24 mouse cellular contexts compared by ENCODE assay signal in genomic region chr1:91858901-91859300, GRCm38 (mm10). TPM values are rescaled to one million over a fixed set of nuclear protein-coding genes. Genes with fewer than 3 reads are reported as not detected.
"Had no signal": no experiment of that assay in that cellular context is flagged by ENCODE, and none has a peak within 500 bp of the region (broad histone marks: within the 10 kb centered on the region; RNA-seq: fewer than 3 reads in every experiment).

No protein-coding gene starts in this region.

- H3K4me3 ChIP-seq: heart, embryonic 12.5 days; heart, embryonic 15.5 days; hindbrain, embryonic 13.5 days; hindbrain, embryonic 15.5 days; kidney, embryonic 15.5 days; limb, embryonic 13.5 days; limb, embryonic 15.5 days; liver, embryonic 12.5 days had no signal

- DNase-seq: forebrain, postnatal 0 days; gastrocnemius, postnatal 14 days; kidney, adult 11 months; kidney, adult 2 months; kidney, adult 9 months; kidney, postnatal 14 days; kidney, postnatal 36 days; layer of hippocampus, adult 9-11 months; layer of hippocampus, postnatal 36 days; left cerebral cortex, postnatal 4 days had no signal

- H3K27ac ChIP-seq: heart, embryonic 15.5 days; hindbrain, embryonic 13.5 days; hindbrain, embryonic 15.5 days; hindbrain, postnatal 0 days; kidney, embryonic 15.5 days; kidney, postnatal 0 days; limb, embryonic 13.5 days; limb, embryonic 15.5 days; liver, embryonic 12.5 days; liver, embryonic 14.5 days had no signal

- H3K36me3 ChIP-seq: heart, embryonic 12.5 days; heart, embryonic 15.5 days; hindbrain, embryonic 13.5 days; hindbrain, embryonic 15.5 days; kidney, embryonic 15.5 days; limb, embryonic 13.5 days; limb, embryonic 15.5 days; liver, embryonic 12.5 days had no signal

- H3K4me1 ChIP-seq: hindbrain, embryonic 13.5 days; hindbrain, embryonic 15.5 days; limb, embryonic 13.5 days; limb, embryonic 15.5 days had no signal

- H3K27me3 ChIP-seq: heart, embryonic 15.5 days; hindbrain, embryonic 13.5 days; hindbrain, embryonic 15.5 days; limb, embryonic 13.5 days; limb, embryonic 15.5 days; liver, embryonic 12.5 days had no signal

- H3K9ac ChIP-seq: forebrain, postnatal 0 days; heart, embryonic 12.5 days; heart, embryonic 15.5 days; hindbrain, embryonic 13.5 days; hindbrain, embryonic 15.5 days; kidney, embryonic 15.5 days; limb, embryonic 13.5 days; limb, embryonic 15.5 days; liver, embryonic 12.5 days; liver, embryonic 14.5 days had no signal

- ATAC-seq: forebrain, postnatal 0 days; hindbrain, postnatal 0 days; intestine, embryonic 16.5 days; liver, embryonic 12.5 days had no signal

- H3K4me2 ChIP-seq: heart, embryonic 12.5 days; heart, embryonic 15.5 days; hindbrain, embryonic 13.5 days; hindbrain, embryonic 15.5 days; kidney, embryonic 15.5 days; limb, embryonic 13.5 days; limb, embryonic 15.5 days; liver, embryonic 12.5 days had no signal

- H3K9me3 ChIP-seq: heart, embryonic 12.5 days; heart, embryonic 15.5 days; hindbrain, embryonic 13.5 days; hindbrain, embryonic 15.5 days; kidney, embryonic 15.5 days; limb, embryonic 13.5 days; limb, embryonic 15.5 days; liver, embryonic 12.5 days had no signal

RNA-seq across cellular contexts. Expression of gene Twist2, which starts 57.6 kb away (rescaled TPM):
- total RNA-seq: hematopoietic stem cell, adult 5-6 weeks; liver, adult 2 months had no signal
